Mouse (Mus musculus) stomach, postnatal 0 days (tissue): ENCODE data around the gene Cwh43. TPM values are rescaled to one million over a fixed set of nuclear protein-coding genes. Genes with fewer than 3 reads are reported as not detected.

ENCODE experiments used
- ATAC-seq: fragments of 200-750 bp; cut with Nextera tagmentation; 2 replicates; pipeline ENCODE4 v1.8.0; 2017; ENCODE audit not compliant: low FRiP score, low TSS enrichment
- DNase-seq: peaks from one replicate; pipeline ENCODE4 v3.0.0-alpha.2; 2016; ENCODE audit warnings: low spot score
- H3K27ac ChIP-seq: fragments of 300-500 bp; sonication (generic); replicated peaks from 2 replicates; pipeline ENCODE4 v1.5.1; 2014; ENCODE audit warnings: mild to moderate bottlenecking, control low read depth
- H3K27me3 ChIP-seq: fragments of 300-500 bp; sonication (generic); 2 replicates; pipeline ENCODE4 v1.6.1; 2014; ENCODE audit warnings: low read length; ENCODE audit not compliant: control insufficient read depth, insufficient read depth
- H3K36me3 ChIP-seq: fragments of 300-500 bp; sonication (generic); 2 replicates; pipeline ENCODE4 v1.6.1; 2014; ENCODE audit warnings: low read length, mixed read lengths; ENCODE audit not compliant: control insufficient read depth, insufficient read depth
- H3K4me1 ChIP-seq: fragments of 300-500 bp; sonication (generic); replicated peaks from 2 replicates; pipeline ENCODE4 v1.6.1; 2014; ENCODE audit warnings: antibody characterized with exemption; ENCODE audit not compliant: control insufficient read depth, insufficient read depth
- H3K4me2 ChIP-seq: fragments of 300-500 bp; sonication (generic); replicated peaks from 2 replicates; pipeline ENCODE4 v1.6.1; 2014; ENCODE audit warnings: low read depth, mild to moderate bottlenecking, control low read depth, moderate library complexity
- H3K4me3 ChIP-seq: fragments of 300-500 bp; sonication (generic); 2 replicates; pipeline ENCODE4 v1.5.1; 2014; ENCODE audit warnings: low read depth, low read length, control low read depth
- H3K9ac ChIP-seq: fragments of 300-500 bp; sonication (generic); 2 replicates; pipeline ENCODE4 v1.6.1; 2014; ENCODE audit warnings: mild to moderate bottlenecking, low read length, control low read depth, mixed read lengths
- H3K9me3 ChIP-seq: fragments of 300-500 bp; sonication (generic); 2 replicates; pipeline ENCODE4 v1.6.1; 2016; ENCODE audit warnings: low read length; ENCODE audit not compliant: control insufficient read depth
- CTCF ChIP-seq: IDR thresholded peaks from 2 replicates; pipeline ENCODE4 v1.5.1; 2016; ENCODE audit warnings: antibody characterized with exemption, low read depth, mild to moderate bottlenecking, moderate library complexity
- EP300 ChIP-seq: optimal IDR thresholded peaks from 2 replicates; pipeline ENCODE3; 2016; ENCODE audit warnings: antibody characterized with exemption
- WGBS: fragments of 180-500 bp; shearing (Covaris S2); extraction: QIAGEN DNeasy Blood & Tissue Kit; methylation state at CpG from one replicate; pipeline ENCODE4 v1.1.7; 2014; 5-methylcytosine and 5-hydroxymethylcytosine counted together
- polyA plus RNA-seq: library from polyadenylated mRNA; unstranded; fragments of >200 nt; fragmentation: Nextera tagmentation; extraction: Ambion mirVana; gene quantifications from 2 replicates; pipeline ENCODE4 v1.2.1, GENCODE M21; 2015

Gene Cwh43
- polyA plus RNA-seq, 1 experiment from 2014 or later = 8.6 TPM

DNA sequence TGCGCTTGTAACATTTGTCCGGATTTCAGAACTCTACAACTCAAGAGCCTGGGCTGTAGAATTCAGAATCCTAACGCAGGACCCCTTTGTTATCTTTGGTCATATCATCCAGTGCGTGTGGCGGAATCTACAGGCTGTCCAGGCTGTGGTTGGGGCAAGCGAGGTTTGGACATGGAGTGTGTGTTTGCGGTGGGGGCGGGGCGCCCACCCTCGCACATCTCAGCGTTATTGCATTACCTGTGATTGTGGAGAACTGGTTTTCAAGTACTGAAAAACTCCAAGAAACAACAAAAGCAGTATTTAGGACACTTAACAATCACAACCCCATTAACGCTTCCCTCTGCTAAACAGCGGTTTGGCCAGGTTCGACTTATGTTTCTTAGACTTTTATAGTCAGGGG lies 84.0 kb downstream of the Cwh43 start:
- WGBS = 3% methylated on average over 14 of the region's 14 CpGs
- no peak for DNase-seq

DNA sequence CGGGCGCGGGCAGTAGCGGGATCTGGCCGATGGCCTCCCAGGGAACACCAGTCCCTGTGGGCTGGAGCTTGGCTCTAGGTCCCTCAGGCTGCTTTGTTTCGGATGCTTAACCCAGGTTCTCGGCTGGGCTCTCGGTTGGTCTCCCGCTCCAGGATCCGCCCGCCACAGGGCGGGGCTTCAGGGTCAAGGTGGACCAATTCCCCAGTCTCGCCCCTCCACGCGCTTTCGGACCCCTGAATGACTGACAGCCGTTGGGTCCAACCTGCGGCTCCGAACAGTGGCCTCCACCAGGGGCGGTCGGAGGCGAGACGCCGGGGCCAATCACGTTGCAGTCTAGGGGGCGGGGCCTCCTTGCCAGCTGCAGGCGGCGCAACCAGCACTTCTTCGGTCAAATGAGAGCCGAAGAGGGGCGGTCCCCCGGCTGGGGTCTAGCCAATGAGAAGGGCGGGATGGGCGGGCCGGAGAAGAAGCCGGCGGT lies 84.8 kb downstream of the Cwh43 start:
- Histone ChIP-seq H3K4me3 (peak overlapping the region; percentile 82), H3K4me1 (0 out of 2 replicates have a peak, but pooled peaks cover 2% of the 10 kb centered on the region), H3K9me3 (no peaks in the 10 kb centered on the region), H3K4me2 (peak overlapping the region; percentile 97), H3K36me3 (no peaks in the 10 kb centered on the region), H3K9ac (peak overlapping the region; percentile 68), H3K27ac (peak overlapping the region; percentile 91), H3K27me3 (no peaks in the 10 kb centered on the region)
- WGBS = under 1% methylated on average over 32 of the region's 37 CpGs
- TF ChIP-seq EP300 (no peak), CTCF (peak; percentile 67)
- DNase-seq (peak; percentile 100), ATAC-seq (peak; percentile 98)

More for the DNA sequence above, 84.0 kb downstream of the Cwh43 start:
- H3K9me3 ChIP-seq = no peaks in the 10 kb centered on the region
- peak overlapping the region; percentile 74 for H3K4me2 ChIP-seq
- H3K4me3 ChIP-seq = peak overlapping the region; percentile 82
- ATAC-seq = no peak
- H3K27me3 ChIP-seq = no peaks in the 10 kb centered on the region
- H3K36me3 ChIP-seq = no peaks in the 10 kb centered on the region
- peak overlapping the region; percentile 57 for H3K9ac ChIP-seq
- peak overlapping the region; percentile 59 for H3K27ac ChIP-seq
- H3K4me1 ChIP-seq = 0 out of 2 replicates have a peak, but pooled peaks cover 2% of the 10 kb centered on the region
- no peak for TF ChIP-seq CTCF
- TF ChIP-seq EP300 = no peak

DNA sequence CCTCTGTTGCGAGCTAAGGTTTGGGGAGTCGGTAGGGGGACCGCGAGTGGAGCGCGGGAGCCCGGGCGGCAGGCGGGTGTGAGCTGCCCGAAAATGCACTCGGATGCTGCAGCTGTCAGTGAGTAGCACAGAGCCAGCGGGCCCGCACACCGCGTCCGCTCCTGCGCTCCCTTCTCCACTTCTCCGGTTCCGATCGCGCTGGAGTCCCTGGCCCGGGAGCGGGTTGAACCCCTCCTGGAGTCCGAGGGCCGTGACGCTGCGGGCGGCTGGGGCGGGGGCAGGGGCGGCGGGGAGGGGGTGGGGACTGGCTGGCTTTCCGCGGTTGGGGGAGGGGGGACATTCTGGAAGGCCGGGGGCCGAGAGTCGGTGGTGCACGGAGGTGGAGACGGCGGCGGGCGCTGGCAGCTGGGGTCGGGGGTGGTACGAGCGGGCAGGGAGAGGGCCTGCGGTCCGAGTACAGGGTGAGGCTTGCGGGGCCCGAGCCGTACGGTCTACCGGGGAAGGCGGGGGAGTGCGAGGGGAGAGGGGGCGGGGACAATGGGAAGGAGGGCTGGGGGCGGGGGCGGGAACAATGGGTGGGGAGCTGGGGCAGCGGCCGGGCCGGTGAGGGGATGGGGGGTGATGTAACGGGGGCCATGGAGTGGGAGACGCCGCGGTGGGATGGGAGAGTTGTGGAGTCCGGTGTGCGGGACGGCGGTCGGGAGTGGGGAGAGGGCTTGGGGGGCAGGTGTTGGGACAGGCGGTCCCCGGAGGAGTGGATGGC lies 85.4 kb downstream of the Cwh43 start:
- no peaks in the 10 kb centered on the region for H3K36me3 ChIP-seq
- 0 out of 2 replicates have a peak, but pooled peaks cover 2% of the 10 kb centered on the region for H3K4me1 ChIP-seq
- no peaks in the 10 kb centered on the region for H3K27me3 ChIP-seq
- peak overlapping the region; percentile 97 for H3K4me2 ChIP-seq
- peak; percentile 50; the same call in 1 of the 2 replicates for ATAC-seq
- no peaks in the 10 kb centered on the region for H3K9me3 ChIP-seq
- peak overlapping the region; percentile 82 for H3K4me3 ChIP-seq
- WGBS = 1% methylated on average over 54 of the region's 70 CpGs
- DNase-seq = no peak
- peak overlapping the region; percentile 68 for H3K9ac ChIP-seq
- TF ChIP-seq CTCF (no peak), EP300 (no peak)
- peak overlapping the region; percentile 91 for H3K27ac ChIP-seq

DNA sequence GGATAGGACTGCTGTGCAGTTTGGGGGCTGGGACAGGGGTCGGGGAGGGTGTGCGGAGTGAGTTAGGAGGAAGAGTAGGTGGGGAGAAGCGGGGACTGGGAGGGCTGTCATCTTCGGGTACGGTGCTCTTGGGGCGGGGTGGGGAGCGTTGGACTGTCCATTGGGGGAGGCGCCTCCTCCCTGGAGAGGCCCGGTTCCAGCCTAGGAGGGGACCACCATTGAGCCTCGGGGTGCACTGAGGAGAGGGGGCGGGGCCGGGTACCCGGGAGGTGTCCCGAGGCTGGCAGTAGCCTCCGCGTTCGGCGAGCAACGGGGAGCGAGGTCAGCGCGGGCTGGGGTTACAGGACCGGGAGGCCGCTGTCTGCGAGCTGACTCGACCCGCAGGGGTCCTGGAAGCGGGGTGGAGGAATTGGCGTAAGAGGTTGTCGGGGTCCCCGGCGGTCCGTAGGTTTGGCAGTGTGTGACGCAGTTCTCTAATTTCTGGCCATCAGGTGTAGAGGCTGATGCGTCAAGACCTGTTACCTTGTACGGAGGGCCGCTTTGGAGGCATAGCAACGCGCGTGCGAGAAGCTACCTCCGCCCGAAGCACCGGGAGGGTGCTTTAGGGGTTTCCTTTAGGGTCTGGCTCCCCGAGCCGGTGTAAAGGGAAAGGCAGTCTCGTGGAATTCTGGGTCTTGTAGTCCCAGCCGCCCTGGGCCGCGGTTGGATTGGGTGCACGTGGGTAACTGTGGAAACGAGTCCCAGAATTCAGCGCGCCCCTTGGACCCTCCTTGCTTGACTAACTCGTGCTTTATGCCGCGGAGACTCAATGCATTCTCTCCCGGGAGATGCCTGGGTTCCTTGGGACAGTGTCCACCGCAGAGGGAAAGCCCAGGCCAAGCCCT lies 86.2 kb downstream of the Cwh43 start:
- DNase-seq (peak; percentile 90), ATAC-seq (peak; percentile 78)
- Histone ChIP-seq H3K9me3 (no peaks in the 10 kb centered on the region), H3K27ac (peak overlapping the region; percentile 91), H3K4me2 (peak overlapping the region; percentile 97), H3K27me3 (no peaks in the 10 kb centered on the region), H3K4me1 (0 out of 2 replicates have a peak, but pooled peaks cover 2% of the 10 kb centered on the region), H3K36me3 (no peaks in the 10 kb centered on the region), H3K9ac (peak overlapping the region; percentile 68), H3K4me3 (peak overlapping the region; percentile 82)
- under 1% methylated on average over 55 of the region's 59 CpGs for WGBS
- TF ChIP-seq EP300 = no peak
- TF ChIP-seq CTCF = no peak

DNA sequence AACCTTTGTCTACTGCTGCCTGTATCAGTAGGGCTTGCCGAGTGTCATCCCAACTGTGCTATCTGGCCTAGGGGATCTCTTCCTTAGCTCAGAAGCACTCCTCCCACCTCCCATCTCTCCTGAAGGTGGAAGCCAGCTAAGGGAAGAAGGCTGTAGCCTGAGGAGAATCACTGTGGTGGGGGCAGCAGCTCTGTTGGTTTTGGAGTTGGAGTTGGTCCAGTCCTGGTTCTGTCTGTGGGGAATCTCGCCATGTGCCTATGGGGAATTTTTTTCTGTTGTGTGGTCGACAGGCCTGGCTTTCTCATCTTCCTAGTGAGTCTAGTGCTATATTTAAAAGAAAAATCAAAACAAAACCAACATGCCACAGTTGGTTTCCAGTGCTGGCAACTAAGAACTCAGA lies 91.5 kb downstream of the Cwh43 start:
- no peaks in the 10 kb centered on the region for H3K36me3 ChIP-seq
- no peak for TF ChIP-seq EP300
- TF ChIP-seq CTCF = no peak
- ATAC-seq (no peak), DNase-seq (no peak)
- H3K27me3 ChIP-seq = no peaks in the 10 kb centered on the region
- WGBS = 63% methylated on average over 3 of the region's 3 CpGs
- H3K9ac ChIP-seq = no peak overlapping the region
- H3K9me3 ChIP-seq = no peaks in the 10 kb centered on the region
- 0 out of 2 replicates have a peak, but pooled peaks cover 2% of the 10 kb centered on the region for H3K4me1 ChIP-seq
- no peak overlapping the region for H3K4me2 ChIP-seq
- H3K4me3 ChIP-seq = no peak overlapping the region
- no peak overlapping the region for H3K27ac ChIP-seq
